Mouse (Mus musculus) myocyte (in vitro differentiated cells): ENCODE results near the gene Sirpa. TPM values are rescaled to one million over a fixed set of nuclear protein-coding genes. Genes with fewer than 3 reads are reported as not detected.

Experiments used
- H3K27me3 ChIP-seq: one replicate; pipeline ENCODE4 v1.6.1; 2011; ENCODE audit not compliant: control insufficient read depth, insufficient read depth, insufficient read length
- H3K36me3 ChIP-seq: one replicate; pipeline ENCODE4 v1.6.1; 2011; ENCODE audit not compliant: control insufficient read depth, insufficient read depth
- H3K4me2 ChIP-seq: one replicate; pipeline ENCODE4 v1.6.1; 2011; ENCODE audit warnings: low read depth, control low read depth
- H3K4me3 ChIP-seq: one replicate; pipeline ENCODE4 v1.5.1; 2011; ENCODE audit warnings: mild to moderate bottlenecking, control low read depth, moderate library complexity
- H3K79me2 ChIP-seq: one replicate; pipeline ENCODE4 v1.6.1; 2011; ENCODE audit not compliant: control insufficient read depth, insufficient read depth
- H3ac ChIP-seq: one replicate; pipeline ENCODE4 v1.6.1; 2011; ENCODE audit not compliant: control insufficient read depth, insufficient read length
- CEBPB ChIP-seq: IDR thresholded peaks from 2 replicates; pipeline ENCODE4 v1.6.1; 2011; ENCODE audit warnings: mild to moderate bottlenecking, moderate library complexity; ENCODE audit not compliant: poor library complexity, insufficient read depth, severe bottlenecking
- E2F4 ChIP-seq: IDR thresholded peaks from one replicate; pipeline ENCODE4 v1.6.1; 2011; ENCODE audit warnings: mild to moderate bottlenecking, control low read depth, moderate library complexity; ENCODE audit not compliant: insufficient read depth
- MAX ChIP-seq: IDR thresholded peaks from one replicate; pipeline ENCODE4 v1.6.1; 2011; ENCODE audit warnings: low read depth, mild to moderate bottlenecking, control low read depth
- MYOD1 ChIP-seq, 3 experiments: IDR thresholded peaks; one replicate each; pipeline ENCODE4 v1.6.1; 2011; ENCODE audit warnings: control low read depth in 2 of 3, low read depth in 2 of 3, mild to moderate bottlenecking in 2 of 3, moderate library complexity in 1 of 3; ENCODE audit not compliant: insufficient read length in 2 of 3, control insufficient read depth in 1 of 3
- MYOG ChIP-seq, 3 experiments: IDR thresholded peaks; one replicate each; pipeline ENCODE4 v1.6.1; 2011; ENCODE audit warnings: control low read depth in 2 of 3, low read depth in 2 of 3, mild to moderate bottlenecking in 2 of 3; ENCODE audit not compliant: insufficient read length in 2 of 3, control insufficient read depth in 1 of 3, insufficient read depth in 1 of 3
- POLR2A ChIP-seq: IDR thresholded peaks from one replicate; pipeline ENCODE4 v1.6.1; 2011; ENCODE audit warnings: low read depth, mild to moderate bottlenecking, control low read depth, moderate library complexity; ENCODE audit not compliant: insufficient read length
- POLR2AphosphoS2 ChIP-seq: IDR thresholded peaks from one replicate; pipeline ENCODE4 v1.6.1; 2011; ENCODE audit warnings: low read depth, control low read depth; ENCODE audit not compliant: insufficient read length
- REST ChIP-seq: IDR thresholded peaks from one replicate; pipeline ENCODE4 v1.6.1; 2011; ENCODE audit warnings: mild to moderate bottlenecking, control low read depth, moderate library complexity; ENCODE audit not compliant: insufficient read depth, insufficient read length
- SRF ChIP-seq: IDR thresholded peaks from one replicate; pipeline ENCODE4 v1.6.1; 2011; ENCODE audit warnings: low read depth; ENCODE audit not compliant: control insufficient read depth, insufficient read length
- TCF12 ChIP-seq: IDR thresholded peaks from one replicate; pipeline ENCODE4 v1.6.1; 2011; ENCODE audit warnings: mild to moderate bottlenecking, control low read depth; ENCODE audit not compliant: poor library complexity, insufficient read depth, severe bottlenecking
- TCF3 ChIP-seq: IDR thresholded peaks from one replicate; pipeline ENCODE4 v1.6.1; 2011; ENCODE audit warnings: low read depth, control low read depth; ENCODE audit not compliant: insufficient read length
- USF1 ChIP-seq: IDR thresholded peaks from one replicate; pipeline ENCODE4 v1.6.1; 2011; ENCODE audit warnings: low read depth, mild to moderate bottlenecking, control low read depth, moderate library complexity
- polyA plus RNA-seq: library from polyadenylated mRNA; unstranded; fragments of >200 nt; fragmentation: generic; extraction: Trizol; gene quantifications from one replicate; pipeline ENCODE4 v1.2.1, GENCODE M21; 2012; ENCODE audit warnings: missing spikeins

Gene Sirpa
- polyA plus RNA-seq, 1 experiment, result 0.53 TPM

DNA sequence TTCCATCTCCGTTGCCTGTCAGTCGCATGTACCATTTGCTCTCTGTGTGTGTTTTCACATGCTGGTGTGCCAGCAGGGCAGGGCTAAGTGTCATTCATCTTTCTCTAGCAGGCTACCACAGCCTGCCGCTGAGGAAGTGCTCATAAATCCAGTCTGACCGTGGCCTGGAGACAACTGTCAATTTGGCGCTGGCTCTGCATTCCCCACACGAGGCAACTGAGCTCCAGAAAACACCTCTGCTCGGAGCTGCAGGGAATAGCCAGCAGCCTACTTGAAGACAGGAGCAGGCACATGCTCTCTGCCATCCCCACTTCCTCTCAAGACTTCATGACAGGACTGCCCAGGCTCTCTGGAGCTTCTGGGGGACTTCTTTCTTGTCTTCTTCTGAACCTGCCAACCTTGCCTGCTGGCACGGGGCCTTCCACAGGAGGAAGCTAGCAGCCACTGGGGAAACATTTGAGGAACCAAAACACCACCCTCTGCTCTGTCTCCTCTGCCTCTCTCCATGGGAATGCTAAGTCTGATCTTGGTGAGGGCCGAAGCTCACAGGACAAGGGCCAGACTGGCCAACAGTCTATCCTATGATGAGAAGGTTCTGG is 43.0 kb upstream of the Sirpa start:
- H3K4me2 ChIP-seq, result no peak overlapping the region
- H3ac ChIP-seq, result no peak overlapping the region
- no peaks in the 10 kb centered on the region for H3K36me3 ChIP-seq
- no peaks in the 10 kb centered on the region for H3K79me2 ChIP-seq
- H3K27me3 ChIP-seq, result no peaks in the 10 kb centered on the region
- TF ChIP-seq MAX, result no peak
- TF ChIP-seq MYOG (IDR thresholded peaks at IDR 0.05; ENCODE audit: control insufficient read depth in 1 of 3, insufficient read depth in 1 of 3, insufficient read length in 2 of 3, low read depth in 2 of 3), result peak in 1 of 3 experiments; percentile 40
- TF ChIP-seq MYOD1 (IDR thresholded peaks at IDR 0.05; ENCODE audit: control insufficient read depth in 1 of 3, insufficient read length in 2 of 3, low read depth in 2 of 3), result peak in 1 of 3 experiments; percentile 26
- TF ChIP-seq POLR2AphosphoS2, result no peak
- H3K4me3 ChIP-seq, result no peak overlapping the region

DNA sequence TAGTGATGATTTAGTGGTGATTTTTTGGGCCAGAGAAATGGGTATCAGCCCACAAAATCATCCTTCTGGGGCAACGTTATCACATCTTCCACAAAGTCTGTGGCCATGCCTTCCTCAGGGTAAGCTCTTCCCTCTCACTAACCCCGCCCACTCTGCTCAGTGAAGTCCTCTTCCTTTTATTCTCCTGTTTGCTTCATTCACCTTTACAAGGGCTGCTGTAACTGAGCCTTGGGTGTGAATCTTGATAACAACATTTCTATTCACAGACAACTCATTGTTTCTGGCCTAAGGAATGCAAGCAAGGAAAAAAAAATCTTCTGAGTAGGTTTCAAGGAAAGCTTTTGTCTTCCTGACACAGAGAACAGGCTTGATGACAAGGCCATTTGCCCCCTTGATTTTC is 41.9 kb upstream of the Sirpa start:
- H3K4me3 ChIP-seq, result no peak overlapping the region
- no peak overlapping the region for H3K4me2 ChIP-seq
- H3K36me3 ChIP-seq, result no peaks in the 10 kb centered on the region
- no peak for TF ChIP-seq TCF12
- no peak for TF ChIP-seq POLR2A
- TF ChIP-seq E2F4, result no peak
- H3ac ChIP-seq, result no peak overlapping the region
- no peaks in the 10 kb centered on the region for H3K27me3 ChIP-seq
- no peaks in the 10 kb centered on the region for H3K79me2 ChIP-seq

DNA sequence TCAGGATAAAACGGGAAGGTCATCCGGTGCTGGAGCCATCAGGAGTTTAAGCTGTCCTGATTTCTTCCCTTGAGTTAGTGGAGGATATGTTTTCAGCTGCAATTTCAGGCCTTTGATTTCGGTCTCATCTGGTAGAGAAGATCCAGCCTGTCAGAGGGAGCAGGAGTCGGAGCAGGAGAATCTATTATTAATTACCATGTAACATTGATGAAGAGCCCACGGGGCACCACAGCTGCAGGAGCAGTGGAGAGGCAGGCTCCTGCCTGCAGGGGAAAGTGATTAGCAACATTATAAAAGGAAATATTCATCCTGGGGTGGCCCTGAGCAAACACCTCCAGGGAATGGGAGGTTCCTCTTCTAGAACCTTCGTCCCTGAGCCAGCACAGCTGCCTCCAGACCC is 36.6 kb upstream of the Sirpa start:
- Histone ChIP-seq H3K4me3 (no peak overlapping the region), H3K27me3 (no peaks in the 10 kb centered on the region), H3K4me2 (no peak overlapping the region), H3K36me3 (no peaks in the 10 kb centered on the region), H3ac (no peak overlapping the region), H3K79me2 (no peaks in the 10 kb centered on the region)
- TF ChIP-seq POLR2AphosphoS2, result no peak
- TF ChIP-seq SRF, result no peak
- no peak for TF ChIP-seq REST
- no peak for TF ChIP-seq MAX
- no peak for TF ChIP-seq CEBPB
- TF ChIP-seq TCF12, result no peak
- TF ChIP-seq USF1, result no peak
- TF ChIP-seq E2F4, result no peak
- TF ChIP-seq POLR2A, result no peak
- no peak for TF ChIP-seq TCF3
- TF ChIP-seq MYOD1 (IDR thresholded peaks at IDR 0.05; ENCODE audit: control insufficient read depth in 1 of 3, insufficient read length in 2 of 3, low read depth in 2 of 3), result no peak
- TF ChIP-seq MYOG (IDR thresholded peaks at IDR 0.05; ENCODE audit: control insufficient read depth in 1 of 3, insufficient read depth in 1 of 3, insufficient read length in 2 of 3, low read depth in 2 of 3), result no peak

DNA sequence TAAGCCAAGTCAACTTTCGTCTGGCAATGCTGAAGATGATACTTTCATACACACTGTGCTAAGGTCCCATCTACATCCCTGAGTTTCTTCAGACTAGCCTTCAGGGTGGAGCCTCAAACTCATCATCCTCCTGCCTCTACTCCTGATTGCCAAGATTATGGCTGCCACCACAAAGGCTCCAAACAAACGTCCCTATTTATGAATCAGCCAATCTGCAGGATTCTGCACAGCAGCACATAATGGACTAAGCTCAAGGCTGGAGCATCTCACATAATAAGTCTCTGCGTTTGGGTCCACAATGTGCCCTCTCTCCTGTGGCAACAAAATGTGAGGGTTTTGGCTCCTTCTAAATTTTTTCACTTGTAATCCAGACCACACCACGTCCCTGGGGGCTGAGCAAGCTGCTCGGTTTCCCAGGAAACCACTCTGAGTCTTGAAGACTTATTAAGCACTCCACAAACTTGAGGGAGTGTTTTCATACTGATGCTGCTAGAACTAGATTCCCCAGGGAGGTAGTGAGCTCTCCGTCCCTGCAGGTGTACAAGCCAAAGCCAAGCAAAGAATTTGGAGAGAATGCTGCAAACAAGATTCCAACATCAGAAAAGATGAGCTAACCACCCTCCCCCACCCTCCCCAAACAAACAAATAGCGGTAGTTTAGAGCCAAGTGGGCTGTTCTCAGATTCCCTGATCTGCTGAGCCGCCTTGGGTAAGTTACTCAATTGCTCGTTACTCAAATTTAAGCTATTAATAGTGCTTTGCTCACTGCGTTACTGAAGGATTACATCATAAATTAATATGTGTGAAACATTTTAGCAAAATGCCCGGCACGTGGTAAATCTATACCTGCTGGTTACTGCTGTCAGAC is 34.4 kb upstream of the Sirpa start:
- peak overlapping the region; percentile 55 for H3K4me2 ChIP-seq
- no peak overlapping the region for H3K4me3 ChIP-seq
- peak; percentile 62; the same call in 1 of the 2 replicates for TF ChIP-seq CEBPB
- TF ChIP-seq REST, result no peak
- H3K79me2 ChIP-seq, result no peaks in the 10 kb centered on the region
- no peak overlapping the region for H3ac ChIP-seq
- no peaks in the 10 kb centered on the region for H3K36me3 ChIP-seq
- no peaks in the 10 kb centered on the region for H3K27me3 ChIP-seq

DNA sequence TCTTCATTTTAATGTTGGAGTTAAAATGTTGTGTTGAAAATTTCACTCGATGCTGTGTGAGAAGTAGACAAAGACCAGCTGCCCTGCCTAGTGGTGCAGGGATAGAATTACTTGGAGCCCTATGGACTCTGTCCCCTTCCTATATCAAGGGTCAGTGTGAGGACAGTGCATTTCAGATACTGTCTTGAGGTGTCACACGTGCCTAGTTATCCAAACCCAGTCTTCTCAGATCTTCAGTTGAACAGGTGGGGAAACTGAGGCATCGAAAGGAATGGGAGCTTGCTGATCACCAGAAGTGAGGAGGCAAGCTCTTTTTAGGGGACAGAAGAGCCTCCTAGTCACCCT is 33.8 kb upstream of the Sirpa start:
- H3K27me3 ChIP-seq, result no peaks in the 10 kb centered on the region
- no peaks in the 10 kb centered on the region for H3K79me2 ChIP-seq
- no peaks in the 10 kb centered on the region for H3K36me3 ChIP-seq
- no peak overlapping the region for H3K4me3 ChIP-seq
- H3K4me2 ChIP-seq, result peak overlapping the region; percentile 55
- TF ChIP-seq USF1 (no peak), MAX (no peak), MYOD1 (IDR thresholded peaks at IDR 0.05; ENCODE audit: control insufficient read depth in 1 of 3, insufficient read length in 2 of 3, low read depth in 2 of 3) (no peak), CEBPB (no peak), MYOG (IDR thresholded peaks at IDR 0.05; ENCODE audit: control insufficient read depth in 1 of 3, insufficient read depth in 1 of 3, insufficient read length in 2 of 3, low read depth in 2 of 3) (no peak), POLR2A (no peak), TCF3 (no peak), SRF (no peak), REST (no peak), POLR2AphosphoS2 (no peak), E2F4 (no peak), TCF12 (no peak)
- H3ac ChIP-seq, result no peak overlapping the region
